Mouse (Mus musculus) left cerebral cortex, postnatal 25 days (tissue): ENCODE results near the gene Neurl4. TPM values are rescaled to one million over a fixed set of nuclear protein-coding genes. Genes with fewer than 3 reads are reported as not detected.
"Not testable (repeated sequence)": the region's sequence is repeated elsewhere in the genome, so short reads cannot be mapped to it uniquely, and the experiment has no call there.

Source experiments
- DNase-seq, 2 experiments: peaks; one replicate each; pipeline ENCODE4 v3.0.0; 2022; ENCODE audit warnings: low spot score in 2 of 2, mixed read lengths in 1 of 2
- intact Hi-C: fragments of 180-260 bp; cut with DNase I; formaldehyde crosslinking; loops from one replicate; pipeline ENCODE4 v1.15.1; 2025
- total RNA-seq, 2 experiments: library from RNA; stranded (reverse); gene quantifications; 2 replicates each; pipeline ENCODE4 v1.2.3; 2021

The Neurl4 gene
- total RNA-seq, 2 experiments from 2014 or later = 113 to 117 TPM

GRCm38 (mm10) chr11:69922012-69922756, 21.3 kb downstream of the Neurl4 start:
- no peak for DNase-seq
- intact Hi-C loops = loop anchor here (5.0 kb wide), 2 partner anchors 60 to 240 kb away; partner anchors contain the start of genes Ctdnep1, Elp5 and Senp3

DNA sequence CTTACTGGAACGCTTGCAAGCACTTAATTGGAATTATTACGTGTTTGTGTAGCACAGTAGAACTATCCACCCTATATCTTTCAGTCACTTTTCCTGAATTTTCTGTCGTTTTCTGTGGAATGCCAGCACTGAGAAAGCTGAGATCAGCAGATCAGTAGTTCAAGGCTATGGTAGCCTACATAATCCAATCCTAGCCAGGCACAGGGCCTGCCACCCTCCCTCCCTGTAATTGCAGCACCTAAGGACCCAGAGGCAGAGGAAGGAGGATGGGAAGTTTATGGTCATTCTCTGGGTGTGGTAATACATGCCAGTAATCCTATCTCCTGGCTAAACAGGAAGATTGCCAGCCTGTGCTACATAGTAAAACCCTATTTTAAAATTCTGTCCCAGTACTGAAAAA, 21.9 kb downstream of the Neurl4 start:
- no peak for DNase-seq
- intact Hi-C loops = loop anchor here (5.0 kb wide), 2 partner anchors 60 to 240 kb away; partner anchors contain the start of genes Ctdnep1, Elp5 and Senp3

DNA sequence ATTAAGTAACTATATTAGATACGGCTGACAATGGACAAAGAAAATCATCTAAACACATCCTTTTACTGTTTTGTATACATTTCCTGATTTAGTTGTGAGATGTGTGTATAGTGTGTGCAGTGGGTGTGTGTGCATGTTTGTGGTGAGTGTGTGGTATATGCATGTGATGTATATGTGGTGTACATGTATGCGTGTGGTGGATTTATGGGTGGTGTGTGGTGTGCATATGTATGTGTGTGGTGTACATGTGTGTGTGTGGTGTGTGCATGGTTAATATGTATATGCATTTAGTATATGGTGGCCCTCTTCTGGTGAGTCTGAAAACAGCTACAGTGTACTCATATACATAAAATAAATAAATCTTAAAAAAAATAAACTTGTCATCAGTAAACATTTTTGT, 26.6 kb downstream of the Neurl4 start:
- intact Hi-C loops = no loop called here
- DNase-seq = no peak

- intact Hi-C loops = loop anchor here (5.0 kb wide), 1 partner anchor 283 kb away; the partner anchor contains the start of gene Slc16a11
- DNase-seq = no peak
Observed at GRCm38 (mm10) chr11:69929712-69930111, 28.8 kb downstream of the Neurl4 start.

GRCm38 (mm10) chr11:69930176-69930575, 29.3 kb downstream of the Neurl4 start:
- not testable (repeated sequence) for DNase-seq
- intact Hi-C loops = loop anchor here (5.0 kb wide), 1 partner anchor 282 kb away; the partner anchor contains the start of gene Slc16a11

DNA sequence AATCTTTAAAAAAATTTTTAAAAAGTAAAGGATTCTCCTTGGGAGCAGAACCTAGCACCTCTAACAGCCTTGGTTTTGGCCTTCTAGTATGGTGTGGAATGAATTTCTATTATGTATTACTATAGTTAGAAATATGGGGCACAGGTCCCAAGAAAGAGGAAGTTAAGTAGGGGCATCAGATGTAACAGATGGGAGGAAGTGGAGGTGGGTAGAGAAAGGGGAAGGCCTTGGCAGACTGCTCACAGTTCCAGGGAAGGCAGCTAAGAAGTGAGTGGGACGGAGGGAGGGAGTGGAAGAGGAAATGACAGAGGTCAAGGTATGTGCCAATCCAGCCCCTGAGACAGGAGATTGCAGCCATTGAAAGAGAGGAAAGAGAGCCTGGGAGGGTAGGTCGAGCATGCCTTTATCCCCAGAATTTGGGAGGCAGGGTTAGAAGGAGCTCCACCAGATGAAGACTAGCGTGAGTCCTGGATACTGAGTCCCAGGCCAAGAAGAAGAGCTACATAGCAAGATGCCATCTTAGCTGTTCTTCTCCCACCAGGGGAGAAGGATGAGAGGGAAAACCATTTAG, 30.2 kb downstream of the Neurl4 start:
- no peak for DNase-seq
- intact Hi-C loops = loop anchor here (5.0 kb wide), 1 partner anchor 281 kb away; the partner anchor contains the start of gene Slc16a11

- DNase-seq = no peak
- intact Hi-C loops = loop anchor here (5.0 kb wide), 1 partner anchor 281 kb away; the partner anchor contains the start of gene Slc16a11
Observed at GRCm38 (mm10) chr11:69931769-69932168, 30.9 kb downstream of the Neurl4 start.

DNA sequence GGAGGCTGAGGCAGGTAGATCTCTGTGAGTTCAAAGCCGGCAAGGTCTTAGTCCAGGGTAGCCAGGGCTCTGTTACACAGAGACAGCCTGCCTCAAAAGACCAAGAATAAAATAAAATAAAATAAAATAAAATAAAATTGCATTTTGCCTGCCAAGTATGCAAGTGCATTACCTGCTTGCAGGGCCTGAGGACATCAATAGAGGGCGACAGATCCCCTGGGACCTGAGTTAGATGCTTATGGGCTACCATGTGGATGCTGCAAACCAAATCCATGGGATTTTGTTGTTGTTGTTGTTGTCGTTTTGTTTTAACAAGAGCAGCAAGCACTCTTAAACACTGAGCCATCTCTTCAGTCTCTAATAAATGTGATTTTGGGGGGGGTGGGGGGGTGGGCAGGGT, 31.4 kb downstream of the Neurl4 start:
- intact Hi-C loops = loop anchor here (5.0 kb wide), 1 partner anchor 280 kb away; the partner anchor contains the start of gene Slc16a11
- no peak for DNase-seq

DNA sequence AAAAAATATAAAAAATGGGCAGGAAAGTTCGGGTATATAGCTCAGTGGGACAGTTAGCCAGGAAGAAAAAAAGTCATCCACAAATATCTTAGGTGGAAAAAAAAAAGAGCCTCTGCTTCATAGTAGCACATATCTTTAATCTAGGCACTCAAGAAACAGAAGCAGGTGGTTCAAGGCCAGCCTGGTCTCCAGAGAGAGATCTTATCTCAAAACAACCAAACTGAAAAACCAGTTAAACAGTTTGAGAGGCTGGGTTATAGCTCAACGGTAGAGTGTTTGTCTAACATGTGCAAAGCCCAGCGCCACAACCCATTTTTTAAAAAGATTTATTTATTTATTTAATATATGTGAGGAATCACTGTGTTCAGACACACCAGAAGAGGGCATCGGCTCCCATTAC, 32.2 kb downstream of the Neurl4 start:
- intact Hi-C loops = loop anchor here (5.0 kb wide), 1 partner anchor 279 kb away; the partner anchor contains the start of gene Slc16a11
- no peak for DNase-seq

DNA sequence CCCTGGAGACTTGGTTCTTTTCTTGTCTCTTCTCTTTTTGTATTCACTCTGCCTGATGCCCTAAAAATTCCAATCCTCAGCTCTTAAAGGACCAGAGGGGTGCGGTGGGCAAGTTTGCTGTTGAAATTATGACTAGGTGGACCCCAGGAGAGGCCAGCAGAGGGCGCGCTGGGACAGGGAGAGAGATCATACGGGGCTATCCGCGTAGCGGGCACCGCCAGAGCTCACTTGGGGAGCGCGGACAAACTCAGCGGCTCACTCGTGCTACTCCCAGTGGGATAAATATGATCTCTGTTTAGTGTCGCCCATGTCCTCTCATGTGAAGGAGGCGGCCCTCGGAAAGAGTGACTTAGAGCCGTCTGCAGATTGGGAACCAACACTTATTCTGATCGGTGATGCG, 33.3 kb downstream of the Neurl4 start:
- DNase-seq = peak; percentile 77 to 87
- intact Hi-C loops = loop anchor here (1.0 to 5.0 kb wide), 3 partner anchors 14 to 278 kb away; partner anchors contain the start of genes Ctdnep1, Slc16a11 and Slc2a4

DNA sequence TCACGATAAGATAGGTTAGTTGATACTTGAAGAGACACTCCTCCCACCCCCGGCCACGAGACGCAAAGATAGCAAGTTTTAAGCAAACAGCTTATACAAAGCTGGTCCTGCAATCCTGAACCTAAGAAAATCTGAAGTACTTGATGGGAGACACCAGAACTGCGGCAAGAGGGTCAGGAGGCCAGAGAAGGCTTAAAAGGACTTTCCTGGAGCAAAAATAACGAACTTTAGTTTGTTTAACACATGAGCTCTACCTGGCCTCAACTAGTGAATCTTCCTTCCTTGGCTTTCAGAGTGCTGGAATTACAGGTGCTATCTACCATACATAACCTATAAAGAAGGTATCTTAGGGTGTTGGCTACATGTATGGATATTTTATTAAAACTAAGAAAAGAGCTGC, 33.8 kb downstream of the Neurl4 start:
- no peak for DNase-seq
- intact Hi-C loops = loop anchor here (1.0 to 5.0 kb wide), 3 partner anchors 14 to 278 kb away; partner anchors contain the start of genes Ctdnep1, Slc16a11 and Slc2a4

GRCm38 (mm10) chr11:69935137-69935879, 34.4 kb downstream of the Neurl4 start, which contains the start of gene Ybx2:
Ybx2 (plus strand) TSS chr11:69935796.
- peak; percentile 87 to 93 for DNase-seq
- intact Hi-C loops = loop anchor here (2.0 kb wide), 1 partner anchor 45 kb away; the partner anchor contains the start of gene Ctdnep1

GRCm38 (mm10) chr11:69936156-69936555, 35.3 kb downstream of the Neurl4 start:
- intact Hi-C loops = no loop called here
- no peak for DNase-seq

GRCm38 (mm10) chr11:69936714-69937347, 36.0 kb downstream of the Neurl4 start:
- intact Hi-C loops = no loop called here
- DNase-seq = no peak

DNA sequence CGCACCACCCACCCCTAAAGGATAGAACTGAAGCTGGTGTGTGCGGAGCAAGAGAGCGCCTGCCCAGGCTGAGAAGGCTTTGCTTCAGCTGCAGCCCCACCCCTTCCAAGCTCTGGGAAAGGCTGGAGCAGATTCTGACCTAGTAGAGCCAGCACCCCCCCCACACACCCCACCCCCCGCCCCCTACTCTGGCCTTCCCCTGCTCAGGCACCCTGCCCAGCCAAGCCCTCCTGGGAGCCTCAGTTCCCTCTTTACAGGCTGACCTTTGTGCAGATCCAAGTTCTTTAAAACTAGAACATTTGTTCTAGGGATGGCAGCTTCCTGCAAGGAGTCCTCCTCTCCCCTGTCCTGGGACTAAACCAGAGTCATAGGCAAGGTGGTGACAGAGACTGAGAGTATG, 36.5 kb downstream of the Neurl4 start:
- intact Hi-C loops = no loop called here
- DNase-seq = peak in 1 of 2 experiments; percentile 5

DNA sequence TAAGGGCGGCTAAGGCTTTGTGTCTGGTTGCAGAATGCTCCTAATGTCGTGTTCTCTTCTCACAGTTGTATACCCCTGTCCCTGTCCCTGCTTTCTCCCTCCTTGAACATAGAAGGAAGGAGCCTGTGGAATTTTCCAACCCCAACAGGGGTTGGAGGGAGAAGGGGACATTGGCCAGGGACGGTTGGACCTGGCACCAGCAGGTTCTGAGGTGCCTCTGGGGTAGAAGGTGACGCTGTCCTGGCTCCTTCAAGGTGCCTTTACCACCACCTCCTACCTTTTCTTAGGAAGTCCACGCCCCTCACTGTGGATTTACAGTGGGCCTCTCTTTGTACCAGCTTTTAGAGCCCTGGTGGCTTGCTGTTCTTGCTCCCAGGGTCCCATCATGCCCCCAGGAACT, 37.0 kb downstream of the Neurl4 start:
- no peak for DNase-seq
- intact Hi-C loops = no loop called here

DNA sequence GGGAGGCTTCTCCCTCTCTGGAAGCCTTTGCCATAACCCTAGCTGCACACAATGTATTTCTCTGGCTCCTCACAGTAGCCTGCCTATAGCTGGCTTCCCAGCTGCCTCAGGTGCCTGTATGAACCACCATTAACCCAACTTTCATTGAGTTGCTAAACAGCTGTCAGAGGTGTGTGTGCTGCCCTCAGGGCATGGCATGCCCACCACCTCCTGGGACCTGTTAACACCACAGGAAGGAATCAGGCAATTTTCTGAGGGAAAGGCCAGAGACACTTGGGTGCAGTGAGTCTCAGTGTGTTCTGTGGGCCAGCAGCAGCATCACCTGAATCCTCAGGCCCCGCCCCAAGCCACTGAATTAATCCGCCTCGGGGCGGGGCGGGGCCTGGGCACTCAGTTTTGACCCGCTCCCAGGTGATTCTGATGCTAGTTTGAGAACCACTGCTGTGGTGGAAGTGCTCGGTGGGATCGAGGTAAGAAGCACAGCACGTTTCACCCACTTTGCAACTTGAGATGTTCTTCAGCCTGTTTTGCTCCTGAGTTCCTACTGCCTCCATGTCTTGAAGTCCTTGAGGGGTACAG, 37.6 kb downstream of the Neurl4 start:
- no peak for DNase-seq
- intact Hi-C loops = no loop called here

- intact Hi-C loops = no loop called here
- DNase-seq = no peak
Observed at GRCm38 (mm10) chr11:69939181-69939580, 38.3 kb downstream of the Neurl4 start.

- intact Hi-C loops = no loop called here
Observed at GRCm38 (mm10) chr11:69939731-69940130, 38.9 kb downstream of the Neurl4 start.

More at GRCm38 (mm10) chr11:69939731-69940130, 38.9 kb downstream of the Neurl4 start:
- no peak for DNase-seq
